Mouse (Mus musculus): ENCODE results near the gene Smim4. TPM values are rescaled to one million over a fixed set of nuclear protein-coding genes. Genes with fewer than 3 reads are reported as not detected.

The Smim4 gene
- polyA plus RNA-seq, 1 experiment from 2014 or later: 71.6 TPM

- Histone ChIP-seq H3K9ac (replicated peaks) (peak overlapping the region; percentile 78), H3K4me1 (peaks cover 68% of the 10 kb centered on the region), H3K9me3 (replicated peaks) (no peaks in the 10 kb centered on the region), H3K27ac (replicated peaks) (peak overlapping the region; percentile 90), H3K36me3 (peaks cover 12% of the 10 kb centered on the region), H3K4me3 (replicated peaks) (peak overlapping the region; percentile 84), H3K27me3 (replicated peaks) (no peaks in the 10 kb centered on the region), H3K4me2 (peak overlapping the region; percentile 73)
- peak; percentile 5; the same call in 1 of the 2 replicates for ATAC-seq (ENCODE audit: low FRiP score)
- under 1% methylated on average over 40 of the region's 43 CpGs for WGBS
Observed at GRCm38 (mm10) chr14:31131272-31131821, 2.6 kb upstream of the Smim4 start.

GRCm38 (mm10) chr14:31130236-31131220 lies 1.8 kb upstream of the Smim4 start, which contains the start of gene Nt5dc2:
Nt5dc2 (plus strand) TSS chr14:31131053.
- no peaks in the 10 kb centered on the region for H3K9me3 ChIP-seq (replicated peaks)
- WGBS: 3% methylated on average over 54 of the region's 63 CpGs
- peak; percentile 77 for ATAC-seq (ENCODE audit: low FRiP score)
- H3K27ac ChIP-seq (replicated peaks): peak within 1 kb of the TSS; percentile 90
- H3K9ac ChIP-seq (replicated peaks): peak within 1 kb of the TSS; percentile 78
- H3K36me3 ChIP-seq: peaks cover 4% of the 10 kb centered on the region
- no peaks in the 10 kb centered on the region for H3K27me3 ChIP-seq (replicated peaks)
- H3K4me3 ChIP-seq (replicated peaks): peak within 1 kb of the TSS; percentile 84
- peak within 1 kb of the TSS; percentile 73 for H3K4me2 ChIP-seq
- H3K4me1 ChIP-seq: peaks cover 72% of the 10 kb centered on the region

GRCm38 (mm10) chr14:31129326-31130235 lies 825 bp upstream of the Smim4 start:
- Histone ChIP-seq H3K4me2 (peak overlapping the region; percentile 76), H3K36me3 (0 out of 2 replicates have a peak, but pooled peaks cover 1% of the 10 kb centered on the region), H3K27me3 (replicated peaks) (no peaks in the 10 kb centered on the region), H3K4me1 (peaks cover 78% of the 10 kb centered on the region), H3K27ac (replicated peaks) (peak overlapping the region; percentile 90), H3K4me3 (replicated peaks) (peak overlapping the region; percentile 66), H3K9me3 (replicated peaks) (no peaks in the 10 kb centered on the region), H3K9ac (replicated peaks) (peak overlapping the region; percentile 36; the same call in 1 of the 2 replicates)
- 66% methylated on average over 15 of the region's 15 CpGs for WGBS
- ATAC-seq (ENCODE audit: low FRiP score): no peak

DNA sequence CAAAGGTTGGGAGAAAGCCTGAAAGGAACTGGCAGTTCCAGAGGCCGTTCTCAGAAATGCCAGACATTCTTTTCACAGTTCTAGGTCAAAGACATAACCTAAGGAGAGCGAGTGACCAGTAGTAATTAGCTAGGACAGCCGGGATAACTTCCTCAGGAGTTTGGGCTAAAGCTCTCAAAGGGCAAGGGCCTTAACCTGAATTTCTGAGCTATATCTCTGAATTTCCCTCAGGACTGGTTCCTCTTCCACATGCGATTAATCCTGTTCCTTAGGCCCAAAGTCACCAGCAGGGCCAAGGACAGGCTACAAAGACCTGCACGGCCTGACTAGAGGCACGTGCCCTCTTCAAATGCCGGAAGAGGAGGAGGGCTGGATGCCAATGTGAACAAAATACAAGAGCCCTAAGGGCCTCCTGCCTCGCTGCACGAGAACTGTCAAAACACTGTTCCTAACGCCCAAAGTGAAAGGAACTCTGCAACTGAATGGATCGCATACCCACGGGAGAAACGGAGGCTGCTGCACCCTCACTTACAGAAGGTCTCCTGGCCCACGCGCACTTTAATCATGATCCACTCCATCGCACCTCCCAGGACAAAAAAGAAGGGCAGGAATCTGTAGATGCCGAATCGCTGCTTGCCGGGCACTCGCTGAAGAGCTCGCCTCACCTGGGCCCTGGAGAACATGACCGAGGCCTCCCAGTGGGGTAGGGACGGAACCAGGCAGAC lies 493 bp downstream of the Smim4 start:
- Histone ChIP-seq H3K36me3 (0 out of 2 replicates have a peak, but pooled peaks cover 4% of the 10 kb centered on the region), H3K4me2 (peak overlapping the region; percentile 76), H3K4me3 (replicated peaks) (peak overlapping the region; percentile 66), H3K27me3 (replicated peaks) (no peaks in the 10 kb centered on the region), H3K27ac (replicated peaks) (peak overlapping the region; percentile 82), H3K9me3 (replicated peaks) (no peaks in the 10 kb centered on the region), H3K9ac (replicated peaks) (peak overlapping the region; percentile 77), H3K4me1 (peaks cover 65% of the 10 kb centered on the region)
- peak; percentile 7 for ATAC-seq (ENCODE audit: low FRiP score)
- WGBS: 2% methylated on average over 23 of the region's 23 CpGs

- ATAC-seq (ENCODE audit: low FRiP score): no peak
- 0 out of 2 replicates have a peak overlapping the region, but pooled peaks have one; percentile 1 for H3K4me3 ChIP-seq (replicated peaks)
- no peak overlapping the region for H3K9ac ChIP-seq (replicated peaks)
- H3K4me2 ChIP-seq: peak overlapping the region; percentile 38
- 93% methylated on average over 8 of the region's 8 CpGs for WGBS
- H3K27me3 ChIP-seq (replicated peaks): no peaks in the 10 kb centered on the region
- peaks cover 51% of the 10 kb centered on the region for H3K4me1 ChIP-seq
- H3K36me3 ChIP-seq: peaks cover 10% of the 10 kb centered on the region; the same call in 1 of the 2 replicates
- H3K27ac ChIP-seq (replicated peaks): no peak overlapping the region
- no peaks in the 10 kb centered on the region for H3K9me3 ChIP-seq (replicated peaks)
Observed at GRCm38 (mm10) chr14:31126826-31127225, 1.9 kb downstream of the Smim4 start.

DNA sequence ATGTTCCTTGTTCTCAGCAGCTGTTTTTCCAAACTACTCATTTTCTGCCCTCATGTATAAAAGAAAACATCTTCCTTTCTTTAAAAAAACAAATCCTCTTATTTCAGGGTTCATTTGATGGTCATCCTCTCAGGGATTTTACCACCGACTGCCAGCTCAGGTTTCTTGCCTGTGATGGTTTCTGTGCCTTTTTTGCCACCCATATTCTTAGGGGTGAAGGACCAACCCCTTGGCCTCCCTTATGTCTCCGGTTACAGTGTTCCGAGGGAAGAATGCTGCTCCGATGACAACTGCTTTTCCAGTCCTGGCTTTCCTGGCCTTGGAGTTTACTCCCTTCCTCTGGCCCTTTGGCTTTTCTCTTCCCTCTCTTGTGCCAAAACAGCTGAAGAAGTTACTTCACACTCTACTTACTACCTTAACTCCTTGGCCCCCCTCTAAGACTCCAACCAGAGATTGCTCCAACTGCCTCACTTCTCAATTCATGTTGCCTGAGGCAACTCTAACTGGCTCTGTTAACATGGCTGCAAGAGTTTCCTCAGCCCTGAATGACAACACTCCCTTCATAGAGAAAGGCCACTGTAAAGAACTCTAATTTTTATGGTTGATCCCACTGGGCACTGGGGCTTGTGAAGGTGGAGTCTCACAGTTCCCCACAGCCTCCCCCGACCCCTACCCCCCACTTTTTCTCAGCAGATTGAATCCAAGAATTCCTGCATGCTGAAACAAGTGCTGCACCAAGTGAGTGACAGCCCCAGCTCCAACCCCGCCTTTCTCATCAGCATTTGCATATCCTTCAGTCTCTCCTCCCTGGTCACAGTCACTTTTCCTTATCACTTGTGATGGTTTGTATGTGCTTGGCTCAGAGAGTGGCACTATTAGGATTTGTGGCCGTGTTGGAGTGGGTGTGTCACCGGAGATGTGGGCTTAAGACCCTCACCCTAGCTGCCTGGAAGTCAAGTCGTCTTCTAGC lies 3.4 kb downstream of the Smim4 start:
- no peaks in the 10 kb centered on the region for H3K27me3 ChIP-seq (replicated peaks)
- ATAC-seq (ENCODE audit: low FRiP score): no peak
- peaks cover 14% of the 10 kb centered on the region; the same call in 1 of the 2 replicates for H3K36me3 ChIP-seq
- WGBS: 71% methylated on average over 9 of the region's 9 CpGs
- H3K27ac ChIP-seq (replicated peaks): peak overlapping the region; percentile 30; the same call in 1 of the 2 replicates
- no peak overlapping the region for H3K4me3 ChIP-seq (replicated peaks)
- H3K9me3 ChIP-seq (replicated peaks): no peaks in the 10 kb centered on the region
- H3K4me2 ChIP-seq: no peak overlapping the region
- H3K4me1 ChIP-seq: peaks cover 40% of the 10 kb centered on the region
- H3K9ac ChIP-seq (replicated peaks): no peak overlapping the region

DNA sequence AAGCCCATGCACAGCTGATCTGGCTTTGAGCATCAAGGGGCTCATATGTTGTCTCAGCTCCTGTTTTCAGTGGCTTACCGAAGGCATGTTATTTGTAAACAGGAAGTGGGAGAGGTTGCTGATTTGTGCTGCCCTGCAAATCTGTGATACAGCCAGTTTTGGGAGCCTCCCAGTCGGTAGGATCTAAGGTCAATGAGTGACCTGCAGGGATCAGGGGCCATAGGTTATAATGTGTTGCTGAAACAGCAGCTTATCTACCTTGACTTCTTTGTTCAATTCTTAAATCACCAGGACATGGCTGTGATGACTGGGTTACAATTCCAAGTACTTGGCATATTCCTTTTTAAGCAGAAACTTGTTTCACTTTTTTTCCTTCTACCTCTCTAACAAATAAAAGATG lies 13.2 kb downstream of the Smim4 start:
- ATAC-seq (ENCODE audit: low FRiP score): no peak
- Histone ChIP-seq H3K27me3 (replicated peaks) (no peaks in the 10 kb centered on the region), H3K4me3 (replicated peaks) (no peak overlapping the region), H3K27ac (replicated peaks) (no peak overlapping the region), H3K9ac (replicated peaks) (no peak overlapping the region), H3K4me2 (no peak overlapping the region), H3K9me3 (replicated peaks) (no peaks in the 10 kb centered on the region), H3K36me3 (peaks cover 50% of the 10 kb centered on the region), H3K4me1 (no peaks in the 10 kb centered on the region)
- WGBS: 85% methylated on average over 2 of the region's 2 CpGs

DNA sequence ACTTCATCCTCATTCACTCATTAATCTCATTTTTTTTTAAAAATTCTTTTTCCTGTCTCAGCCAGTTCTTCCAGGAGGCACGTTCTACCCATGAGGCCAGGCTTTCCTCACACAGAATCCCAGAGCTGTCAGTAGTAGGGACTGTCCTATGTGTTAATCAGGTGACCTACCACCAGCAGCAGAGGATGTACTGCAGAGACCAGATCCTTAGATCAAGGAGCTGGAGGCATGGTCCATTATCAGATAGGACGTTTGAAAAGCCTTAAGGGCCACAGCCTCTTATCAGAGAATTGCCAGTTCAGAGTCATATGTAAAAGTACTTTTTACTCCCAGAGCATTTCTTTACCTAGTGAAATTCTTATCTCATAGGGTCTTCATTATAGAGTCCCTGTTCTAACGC lies 14.7 kb downstream of the Smim4 start:
- Histone ChIP-seq H3K4me1 (no peaks in the 10 kb centered on the region), H3K27ac (replicated peaks) (no peak overlapping the region), H3K9me3 (replicated peaks) (no peaks in the 10 kb centered on the region), H3K4me2 (no peak overlapping the region), H3K4me3 (replicated peaks) (no peak overlapping the region), H3K27me3 (replicated peaks) (no peaks in the 10 kb centered on the region), H3K36me3 (peaks cover 55% of the 10 kb centered on the region), H3K9ac (replicated peaks) (no peak overlapping the region)
- WGBS: 87% methylated on average over 3 of the region's 3 CpGs
- no peak for ATAC-seq (ENCODE audit: low FRiP score)

- 90% methylated on average over 5 of the region's 5 CpGs for WGBS
- Histone ChIP-seq H3K27me3 (replicated peaks) (no peaks in the 10 kb centered on the region), H3K27ac (replicated peaks) (no peak overlapping the region), H3K9me3 (replicated peaks) (no peaks in the 10 kb centered on the region), H3K4me3 (replicated peaks) (no peak overlapping the region), H3K36me3 (peaks cover 57% of the 10 kb centered on the region), H3K4me1 (no peaks in the 10 kb centered on the region), H3K4me2 (no peak overlapping the region), H3K9ac (replicated peaks) (no peak overlapping the region)
- ATAC-seq (ENCODE audit: low FRiP score): no peak
Observed at GRCm38 (mm10) chr14:31112187-31112586, 16.6 kb downstream of the Smim4 start.

DNA sequence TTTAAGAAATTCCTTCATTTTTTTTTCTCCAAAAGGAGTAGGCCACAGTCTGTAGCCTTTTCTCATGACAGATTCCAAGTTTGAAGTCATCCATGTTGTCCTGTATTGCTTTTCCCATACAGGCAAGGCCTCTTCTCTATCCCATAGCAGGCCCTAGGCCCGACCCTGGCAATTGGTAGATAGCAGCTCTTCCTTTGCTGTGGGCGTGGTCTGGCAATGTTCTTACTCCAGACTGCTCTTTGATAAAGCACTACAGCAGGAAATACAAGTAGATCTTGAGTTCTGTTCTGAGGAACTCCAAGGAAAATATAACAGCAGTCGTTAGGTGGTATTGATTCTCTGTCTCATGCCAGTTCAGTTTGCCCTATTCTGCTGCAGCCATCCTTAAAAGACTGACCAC lies 18.1 kb downstream of the Smim4 start:
- no peak for ATAC-seq (ENCODE audit: low FRiP score)
- WGBS: 89% methylated on average over 3 of the region's 3 CpGs

More for the DNA sequence above, 18.1 kb downstream of the Smim4 start:
- Histone ChIP-seq H3K36me3 (peaks cover 58% of the 10 kb centered on the region), H3K27ac (replicated peaks) (no peak overlapping the region), H3K27me3 (replicated peaks) (no peaks in the 10 kb centered on the region), H3K9me3 (replicated peaks) (no peaks in the 10 kb centered on the region), H3K4me2 (no peak overlapping the region), H3K9ac (replicated peaks) (no peak overlapping the region), H3K4me1 (no peaks in the 10 kb centered on the region), H3K4me3 (replicated peaks) (no peak overlapping the region)
